Mouse (Mus musculus): ENCODE results near the gene Ubfd1.

- TF ChIP-seq CTCF (IDR thresholded peaks at IDR 0.05; ENCODE audit: insufficient read depth, low read depth, low read length) (no peak), POLR2A (IDR thresholded peaks at IDR 0.05; ENCODE audit: insufficient read depth, low read depth, low read length) (no peak)
These were observed 774 bp downstream of the Ubfd1 start for GRCm38 (mm10) chr7:122067517-122068381.
